Mouse (Mus musculus): ENCODE measurements around the gene Chd3. TPM values are rescaled to one million over a fixed set of nuclear protein-coding genes. Genes with fewer than 3 reads are reported as not detected.
A peak's percentile ranks its signal among the peaks of the same experiment; 100 is the strongest.

The Chd3 gene
- total and polyA plus RNA-seq, 3 experiments = 31.9 to 92.0 (median 66.4) TPM

DNA sequence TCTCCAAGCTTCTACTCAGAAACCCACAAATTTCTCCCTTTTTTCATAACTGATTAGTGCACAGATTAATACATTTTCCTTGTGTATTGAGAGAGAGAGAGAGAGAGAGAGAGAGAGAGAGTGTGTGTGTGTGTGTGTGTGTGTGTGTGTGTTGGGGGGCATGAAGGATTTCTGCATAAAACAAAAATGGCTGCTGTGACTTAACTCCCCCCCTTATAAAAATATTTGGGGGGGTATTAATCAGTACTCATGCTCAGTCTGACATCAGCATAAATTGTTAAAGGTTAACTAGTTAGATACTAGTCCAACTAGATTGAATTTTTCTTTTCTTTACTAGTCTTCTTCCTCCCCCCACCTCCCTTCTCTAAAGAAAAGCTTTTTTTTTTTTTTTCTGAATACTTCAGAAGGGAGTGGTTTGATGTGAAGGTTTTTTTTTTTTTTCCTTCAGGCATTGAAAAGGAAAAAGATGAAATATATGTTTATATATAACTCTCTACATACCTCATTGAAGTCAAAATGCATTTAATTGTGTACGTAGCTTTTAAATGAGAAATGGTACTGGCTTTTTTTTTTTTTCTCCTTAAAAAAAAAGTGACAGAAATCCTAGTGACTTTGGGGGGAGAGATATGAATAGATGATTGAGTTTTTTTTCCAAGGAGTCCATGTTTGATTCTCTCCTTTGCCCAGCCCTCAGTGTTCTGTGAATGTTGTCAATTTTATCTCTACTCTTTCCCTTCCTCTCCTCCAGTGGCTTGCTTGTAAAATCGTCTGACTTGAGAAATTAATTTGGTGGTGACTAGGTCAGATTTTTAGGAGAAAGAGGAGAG, 997 bp upstream of the Chd3 start:
- no peak overlapping the region for H3K4me3 ChIP-seq (replicated peaks in 1 of 3; ENCODE audit: low read depth in 2 of 3, low read length in 2 of 3, poor library complexity in 1 of 3)
- H3K9me3 ChIP-seq (replicated peaks; ENCODE audit: low read length) = no peaks in the 10 kb centered on the region
- dilution Hi-C loops (cut with MboI; ENCODE audit: extremely low pct_ligation_motif_present, extremely low pct_unique_long_range_greater_than_20kb, low sequenced_read_pairs) = no loop called here
- H3K9ac ChIP-seq (ENCODE audit: insufficient read depth, low read depth) = peak overlapping the region; percentile 100
- no peak overlapping the region for H3K27ac ChIP-seq (ENCODE audit: insufficient read depth, low read depth)
- H3K36me3 ChIP-seq (replicated peaks in 1 of 2; ENCODE audit: control insufficient read depth in 1 of 2, insufficient read depth in 1 of 2, low read length in 1 of 2) = peaks cover 7 to 34% of the 10 kb centered on the region in 2 experiments
- no peaks in the 10 kb centered on the region for H3K27me3 ChIP-seq (replicated peaks)
- no peak for DNase-seq (ENCODE audit: extremely low read depth)
- H3K79me2 ChIP-seq (replicated peaks; ENCODE audit: control insufficient read depth, extremely low read depth, insufficient read depth, poor library complexity, severe bottlenecking) = peaks cover 3% of the 10 kb centered on the region; the same call in 1 of the 2 replicates
- peak overlapping the region; percentile 45 for H3K4me2 ChIP-seq (ENCODE audit: insufficient read depth, low read depth, poor library complexity, severe bottlenecking)
- TF ChIP-seq ZNF384 (IDR thresholded peaks at IDR 0.05; ENCODE audit: low read depth, low read length) (peak; percentile 91), CHD2 (IDR thresholded peaks at IDR 0.05; ENCODE audit: low read length) (no peak), POLR2AphosphoS2 (IDR thresholded peaks at IDR 0.05; ENCODE audit: low read depth, low read length) (no peak), E2F4 (IDR thresholded peaks at IDR 0.05; ENCODE audit: insufficient replicate concordance, low read depth, low read length) (no peak)
- in situ Hi-C loops (cut with MboI; ENCODE audit: low pct_ligation_motif_present, low pct_unique_long_range_greater_than_20kb, low sequenced_read_pairs) = loop anchor here (5.0 kb wide), 2 partner anchors 38 to 103 kb away; no protein-coding TSS in a partner anchor
- H3K4me1 ChIP-seq (ENCODE audit: control insufficient read depth in 1 of 2, insufficient read depth in 2 of 2) = peaks cover 7 to 30% of the 10 kb centered on the region in 2 experiments

DNA sequence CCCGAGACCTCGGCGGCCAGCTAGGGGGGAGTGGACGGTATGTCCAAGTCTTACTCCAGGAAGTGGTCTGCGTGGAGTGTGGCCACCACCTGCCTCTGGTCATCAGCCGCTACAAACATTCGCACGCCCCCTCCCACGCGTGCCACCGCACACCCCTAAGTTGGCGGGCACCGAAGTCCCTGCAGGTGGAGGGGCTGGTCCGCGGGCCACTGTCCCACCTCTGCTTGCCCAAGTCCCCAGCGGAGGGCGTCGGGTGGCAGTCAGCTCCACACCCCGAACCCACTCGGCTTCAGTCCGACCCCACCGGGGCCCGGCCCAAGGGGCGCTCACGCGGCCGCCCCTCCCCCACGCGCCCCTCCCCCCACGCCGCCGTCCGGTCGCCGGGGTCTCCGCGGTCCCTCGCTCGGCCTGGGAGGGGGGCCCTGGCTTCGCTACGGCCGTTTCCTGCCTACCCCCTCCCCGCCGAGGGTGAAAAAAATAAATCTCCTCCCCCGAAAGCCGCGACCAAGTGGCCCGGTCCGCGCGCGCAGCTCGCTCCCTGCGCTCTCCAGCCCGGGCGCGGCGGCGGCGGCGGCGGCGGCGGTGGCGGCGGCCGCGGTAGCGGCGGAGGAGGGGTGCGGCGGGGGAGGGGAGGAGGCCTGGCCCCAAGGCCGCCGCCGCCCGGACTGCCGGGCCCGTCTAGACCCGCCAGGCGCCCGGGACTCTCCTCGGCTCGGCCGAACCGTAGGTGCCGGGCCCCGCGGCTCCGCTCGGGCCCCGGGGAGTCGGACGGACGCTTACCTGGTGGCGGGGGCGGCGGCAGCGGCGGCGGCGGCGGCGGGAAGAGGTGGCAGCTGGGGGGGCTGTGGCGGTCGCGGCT, 621 bp downstream of the Chd3 start:
- no peaks in the 10 kb centered on the region for H3K9me3 ChIP-seq (replicated peaks; ENCODE audit: low read length)
- H3K4me2 ChIP-seq (ENCODE audit: insufficient read depth, low read depth, poor library complexity, severe bottlenecking) = peak overlapping the region; percentile 96
- DNase-seq (ENCODE audit: extremely low read depth) = peak; percentile 23
- H3K79me2 ChIP-seq (replicated peaks; ENCODE audit: control insufficient read depth, extremely low read depth, insufficient read depth, poor library complexity, severe bottlenecking) = peaks cover 3% of the 10 kb centered on the region; the same call in 1 of the 2 replicates
- no peaks in the 10 kb centered on the region for H3K27me3 ChIP-seq (replicated peaks)
- peaks cover 7 to 36% of the 10 kb centered on the region in 2 experiments for H3K4me1 ChIP-seq (ENCODE audit: control insufficient read depth in 1 of 2, insufficient read depth in 2 of 2)
- H3K36me3 ChIP-seq (replicated peaks in 1 of 2; ENCODE audit: control insufficient read depth in 1 of 2, insufficient read depth in 1 of 2, low read length in 1 of 2) = peaks cover 5 to 39% of the 10 kb centered on the region in 2 experiments
- dilution Hi-C loops (cut with MboI; ENCODE audit: extremely low pct_ligation_motif_present, extremely low pct_unique_long_range_greater_than_20kb, low sequenced_read_pairs) = no loop called here
- in situ Hi-C loops (cut with MboI; ENCODE audit: low pct_ligation_motif_present, low pct_unique_long_range_greater_than_20kb, low sequenced_read_pairs) = loop anchor here (5.0 kb wide), 2 partner anchors 36 to 101 kb away; no protein-coding TSS in a partner anchor
- H3K4me3 ChIP-seq (replicated peaks in 1 of 3; ENCODE audit: low read depth in 2 of 3, low read length in 2 of 3, poor library complexity in 1 of 3) = peak overlapping the region; percentile 76 to 84 (median 78)
- H3K27ac ChIP-seq (ENCODE audit: insufficient read depth, low read depth) = peak overlapping the region; percentile 49
- H3K9ac ChIP-seq (ENCODE audit: insufficient read depth, low read depth) = peak overlapping the region; percentile 100
- peak; percentile 79 for TF ChIP-seq ZNF384 (IDR thresholded peaks at IDR 0.05; ENCODE audit: low read depth, low read length)
- no peak for TF ChIP-seq JUN (IDR thresholded peaks at IDR 0.05; ENCODE audit: insufficient read depth, low read depth, low read length)
- no peak for TF ChIP-seq E2F4 (IDR thresholded peaks at IDR 0.05; ENCODE audit: insufficient replicate concordance, low read depth, low read length)
- TF ChIP-seq NRF1 (IDR thresholded peaks at IDR 0.05; ENCODE audit: low read depth, low read length) = peak; percentile 58; the same call in 1 of the 2 replicates
- TF ChIP-seq MYC (IDR thresholded peaks at IDR 0.05; ENCODE audit: low read depth, low read length) = no peak
- no peak for TF ChIP-seq IRF4 (IDR thresholded peaks at IDR 0.05; ENCODE audit: low read depth, low read length)
- TF ChIP-seq ZMIZ1 (IDR thresholded peaks at IDR 0.05; ENCODE audit: low read depth, low read length) = no peak
- TF ChIP-seq MAX (IDR thresholded peaks at IDR 0.05; ENCODE audit: low read length) = no peak
- TF ChIP-seq MXI1 (IDR thresholded peaks at IDR 0.05; ENCODE audit: low read depth, low read length) = no peak
- TF ChIP-seq TBP (conservative IDR thresholded peaks at IDR 0.05; ENCODE audit: low read depth, low read length) = no peak
- TF ChIP-seq UBTF (IDR thresholded peaks at IDR 0.05; ENCODE audit: low read depth, low read length) = no peak; the same call in 1 of the 2 replicates
- TF ChIP-seq USF2 (conservative IDR thresholded peaks at IDR 0.05; ENCODE audit: low read depth, low read length) = no peak
- no peak for TF ChIP-seq CTCF (conservative IDR thresholded peaks at IDR 0.05 in 1 of 2, IDR thresholded peaks at IDR 0.05 in 1 of 2; ENCODE audit: low read depth in 2 of 2, low read length in 2 of 2)
- no peak for TF ChIP-seq CHD1 (IDR thresholded peaks at IDR 0.05; ENCODE audit: low read depth, low read length)
- TF ChIP-seq RAD21 (IDR thresholded peaks at IDR 0.05; ENCODE audit: low read depth, low read length) = no peak
- peak; percentile 57; the same call in 1 of the 2 replicates for TF ChIP-seq SIN3A (IDR thresholded peaks at IDR 0.05; ENCODE audit: low read length)
- no peak for TF ChIP-seq MAFK (IDR thresholded peaks at IDR 0.05; ENCODE audit: insufficient replicate concordance, low read length)
- peak; percentile 26; the same call in 1 of the 2 replicates for TF ChIP-seq POLR2A (IDR thresholded peaks at IDR 0.05; ENCODE audit: low read depth, low read length)
- TF ChIP-seq USF1 (IDR thresholded peaks at IDR 0.05; ENCODE audit: low read depth, low read length) = no peak
- no peak for TF ChIP-seq RCOR1 (conservative IDR thresholded peaks at IDR 0.05; ENCODE audit: low read depth, low read length)
- TF ChIP-seq MAZ (IDR thresholded peaks at IDR 0.05; ENCODE audit: low read depth, low read length) = no peak
- no peak for TF ChIP-seq MEF2A (IDR thresholded peaks at IDR 0.05; ENCODE audit: borderline replicate concordance, low read depth, low read length)
- no peak for TF ChIP-seq BHLHE40 (IDR thresholded peaks at IDR 0.05; ENCODE audit: low read depth, low read length)
- TF ChIP-seq GABPA (IDR thresholded peaks at IDR 0.05; ENCODE audit: insufficient replicate concordance, low read depth, low read length) = no peak
- TF ChIP-seq ELF1 (IDR thresholded peaks at IDR 0.05; ENCODE audit: low read depth, low read length) = peak; percentile 25; the same call in 1 of the 2 replicates
- no peak for TF ChIP-seq SMC3 (IDR thresholded peaks at IDR 0.05; ENCODE audit: low read depth, low read length)
- TF ChIP-seq POLR2AphosphoS2 (IDR thresholded peaks at IDR 0.05; ENCODE audit: low read depth, low read length) = no peak

Measured in CH12.LX (cell line).